Mouse (Mus musculus) v-Abl transformed pro-B cells (cell line): ENCODE measurements around the gene Gldc.

ENCODE experiments used
- in situ Hi-C, 2 experiments: fragments of 400-800 bp; cut with MboI; formaldehyde crosslinking; loops; one replicate each; pipeline ENCODE4 v1.15.1; 2025; ENCODE audit not compliant: unreplicated experiment in 2 of 2

Gene Gldc

GRCm38 (mm10) chr19:30111421-30111820, 63.8 kb downstream of the Gldc start:
- in situ Hi-C loops: no loop called here

- in situ Hi-C loops: no loop called here
Observed at GRCm38 (mm10) chr19:30109122-30109521, 66.1 kb downstream of the Gldc start.

DNA sequence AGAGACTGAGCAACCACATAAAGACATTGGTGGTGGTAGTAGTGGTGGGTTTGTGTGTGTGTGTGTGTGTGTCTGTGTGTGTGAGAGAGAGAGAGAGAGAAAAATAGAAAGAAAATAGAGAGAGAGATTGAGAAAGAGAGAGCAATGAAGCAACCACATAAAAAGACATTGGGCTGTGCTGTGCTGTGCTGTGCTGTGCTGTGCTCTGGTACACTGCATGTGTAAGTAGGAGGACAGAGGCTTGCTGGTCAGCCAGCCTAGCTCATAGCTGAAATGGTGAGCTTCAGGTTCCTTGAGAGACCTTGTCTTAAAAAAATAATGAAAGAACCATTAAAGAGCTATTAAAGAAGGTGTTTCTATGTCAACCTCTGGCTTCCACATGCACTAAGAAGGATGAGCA, 66.6 kb downstream of the Gldc start:
- in situ Hi-C loops: no loop called here

DNA sequence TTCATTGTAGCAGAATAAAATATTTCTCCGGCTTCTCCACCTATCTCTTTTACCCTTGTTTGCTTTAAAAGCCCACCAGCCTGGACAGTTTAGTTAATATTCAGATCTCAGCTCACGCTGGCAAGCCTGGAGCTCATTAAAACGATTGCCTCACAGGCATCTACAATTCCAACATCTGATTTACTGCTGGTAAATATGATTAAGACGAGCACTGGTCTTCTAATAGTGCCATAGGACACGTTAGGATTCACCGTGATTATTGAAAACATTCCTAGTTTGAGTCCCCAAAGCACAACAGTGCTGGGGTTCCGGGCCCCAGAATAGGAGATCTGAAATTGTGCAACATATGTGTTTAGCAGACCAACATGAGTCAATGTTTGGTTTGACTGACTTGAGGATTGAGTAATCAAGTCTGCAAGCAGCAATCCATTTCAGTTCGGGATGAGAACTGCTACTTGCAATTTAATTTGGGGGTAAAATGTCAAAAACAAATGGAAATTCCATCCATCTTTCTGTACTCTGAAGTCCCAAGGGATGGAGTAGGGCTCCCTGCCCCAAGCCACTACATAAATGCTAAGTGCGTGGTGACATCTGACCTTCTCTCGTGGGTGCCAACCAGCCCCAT, 67.9 kb downstream of the Gldc start:
- in situ Hi-C loops: no loop called here

DNA sequence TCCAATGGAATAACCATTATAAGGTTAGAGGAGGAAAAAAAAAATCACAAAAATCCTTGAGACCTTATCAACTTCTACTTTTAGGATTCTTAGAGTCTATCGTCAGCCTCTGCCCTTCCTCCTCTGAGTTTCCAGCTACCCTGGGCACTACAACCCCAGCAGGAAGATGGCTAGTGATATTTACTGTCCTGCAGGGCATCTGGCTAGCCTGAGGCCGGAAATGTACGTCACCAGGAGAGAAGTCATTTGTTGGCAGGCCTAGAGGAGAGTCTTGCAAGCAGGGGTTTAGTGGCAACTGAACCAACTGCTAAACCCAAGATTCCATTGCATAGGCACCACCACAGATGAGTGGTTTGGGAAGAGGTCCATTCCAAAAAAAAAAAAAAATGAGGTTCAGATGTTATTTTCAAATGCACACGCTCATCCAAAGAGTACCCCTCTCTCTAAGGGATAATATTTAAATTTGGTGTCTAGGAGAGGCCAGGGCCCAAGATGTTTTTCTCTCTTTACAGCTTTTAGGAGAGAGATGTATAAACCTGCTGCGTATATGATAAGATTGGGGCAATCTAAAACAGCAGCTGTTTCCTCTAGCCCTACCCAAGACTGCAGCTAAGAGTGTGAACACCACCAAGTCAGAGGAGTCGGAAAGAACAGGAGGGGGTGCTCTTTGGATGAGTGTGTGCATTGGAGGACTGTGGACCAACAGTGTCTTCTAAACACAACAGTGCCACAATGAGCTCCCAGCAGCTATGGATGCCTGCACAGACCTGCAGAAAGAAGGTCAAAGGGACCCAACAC, 70.0 kb downstream of the Gldc start:
- in situ Hi-C loops: no loop called here

DNA sequence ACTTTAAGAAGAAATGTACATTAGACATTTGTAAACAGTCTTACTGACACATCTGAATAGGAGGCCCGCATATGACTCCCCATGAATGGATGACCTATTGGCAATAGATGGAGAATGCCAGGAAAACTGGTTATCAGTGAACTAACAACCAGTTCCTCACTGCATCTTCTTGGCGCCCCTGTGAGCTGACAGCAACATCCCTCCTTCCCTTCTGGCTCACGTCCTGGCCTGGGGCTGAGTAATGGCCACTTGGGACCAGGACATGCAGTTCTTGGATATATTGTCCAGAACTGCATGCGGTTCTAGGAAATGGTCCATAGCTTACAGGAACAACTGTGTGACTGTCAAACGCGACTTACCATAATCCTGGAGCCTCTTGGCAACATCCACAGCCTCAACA, 72.6 kb downstream of the Gldc start:
- in situ Hi-C loops: no loop called here

GRCm38 (mm10) chr19:30100571-30100970, 74.7 kb downstream of the Gldc start:
- in situ Hi-C loops: no loop called here

- in situ Hi-C loops: no loop called here
Observed at GRCm38 (mm10) chr19:30097039-30097438, 78.2 kb downstream of the Gldc start.

DNA sequence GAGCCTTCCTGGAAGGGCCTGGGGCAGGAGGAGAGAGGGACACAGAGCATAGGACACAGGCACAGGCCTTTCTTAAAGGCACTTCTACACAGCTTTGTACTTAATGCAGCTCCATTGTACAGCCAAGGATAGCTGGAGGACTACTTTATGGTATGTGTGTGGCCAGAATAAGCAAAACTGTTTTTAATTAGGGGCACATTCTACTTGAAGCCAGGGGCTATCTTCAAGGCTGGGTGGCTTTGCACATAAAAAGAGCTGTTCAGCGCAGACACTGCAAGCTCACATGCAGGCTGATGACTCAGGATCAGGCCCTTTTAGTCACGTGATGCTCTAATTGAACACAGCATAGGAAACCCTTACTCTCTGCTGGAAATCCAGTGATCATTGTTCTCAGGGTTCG, 79.0 kb downstream of the Gldc start:
- in situ Hi-C loops: no loop called here

GRCm38 (mm10) chr19:30091644-30092295, 83.5 kb downstream of the Gldc start:
- in situ Hi-C loops: no loop called here

DNA sequence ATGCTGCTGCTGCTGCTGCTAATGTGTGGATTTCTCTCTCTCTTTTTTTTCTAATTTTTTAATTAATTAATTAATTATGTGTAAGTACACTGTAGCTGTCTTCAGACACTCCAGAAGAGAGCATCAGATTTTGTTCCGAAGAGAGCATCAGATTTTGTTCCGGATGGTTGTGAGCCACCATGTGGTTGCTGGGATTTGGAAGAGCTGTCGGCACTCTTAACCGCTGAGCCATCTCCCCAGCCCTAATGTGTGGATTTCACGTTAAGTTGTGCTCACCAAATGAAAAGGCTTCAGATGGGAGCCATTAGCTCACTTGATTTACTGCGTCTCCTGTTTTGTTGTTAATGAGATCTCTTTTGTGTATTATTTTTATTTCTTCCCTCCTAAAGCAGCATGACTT, 85.1 kb downstream of the Gldc start:
- in situ Hi-C loops: no loop called here

DNA sequence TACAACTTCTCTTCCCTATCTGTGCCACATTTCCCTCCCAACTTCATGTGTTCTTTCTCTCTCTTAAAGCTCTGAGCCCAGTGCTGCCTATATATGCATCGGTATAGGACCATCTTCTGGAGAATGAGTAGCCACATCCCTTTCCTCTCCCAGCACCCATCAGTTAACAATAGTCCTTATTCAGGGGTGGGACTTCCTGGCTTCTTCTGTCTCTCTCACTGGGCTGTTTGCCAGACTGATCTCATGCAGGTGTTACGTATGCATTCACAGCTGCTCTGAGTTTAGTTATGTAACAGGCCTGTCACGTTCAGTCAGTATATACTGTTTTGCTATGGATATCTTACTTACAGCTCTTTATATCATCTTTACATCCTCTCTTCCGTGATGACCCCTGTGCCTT, 109.4 kb downstream of the Gldc start:
- in situ Hi-C loops: no loop called here

DNA sequence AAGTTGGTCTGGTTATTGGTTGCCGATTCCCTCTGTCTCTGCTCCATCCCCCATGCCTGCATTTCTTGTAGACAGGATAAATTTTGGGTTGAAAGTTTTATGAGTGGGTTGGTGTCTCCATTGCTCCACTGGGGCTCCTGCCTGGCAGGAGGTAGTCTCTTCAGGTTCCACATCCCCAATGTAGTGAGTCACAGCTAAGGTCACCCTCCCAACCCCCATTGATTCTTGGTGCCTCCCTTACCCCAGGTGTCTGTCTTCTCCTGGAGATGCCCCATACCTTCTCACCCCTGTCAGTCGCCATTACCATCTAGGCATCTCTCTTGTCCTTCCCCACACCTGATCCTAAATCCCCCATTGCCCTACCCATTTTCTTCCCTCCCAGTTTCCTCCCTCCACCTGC, 121.0 kb downstream of the Gldc start:
- in situ Hi-C loops: no loop called here

- in situ Hi-C loops: no loop called here
Observed at GRCm38 (mm10) chr19:30051479-30051878, 123.8 kb downstream of the Gldc start.

DNA sequence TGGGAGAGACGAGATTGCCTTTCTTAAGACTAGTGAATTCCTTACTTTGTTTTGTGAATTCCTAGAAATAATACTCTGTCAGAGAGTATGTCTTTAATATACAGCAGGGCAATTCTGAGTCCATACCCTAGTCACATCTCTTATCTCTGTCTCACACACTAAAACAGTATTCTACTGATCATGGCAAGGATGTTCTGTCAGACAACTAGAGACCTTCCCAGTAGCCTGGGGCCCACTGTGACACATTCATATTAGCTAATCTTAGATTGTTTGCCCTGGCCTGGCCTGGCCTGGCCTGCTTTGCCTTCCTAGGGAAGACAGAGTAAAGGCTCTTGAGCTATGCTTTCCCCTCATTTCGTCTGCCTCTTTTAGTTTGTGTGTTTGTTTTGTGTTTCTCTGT, 124.6 kb downstream of the Gldc start:
- in situ Hi-C loops: no loop called here
